Mouse (Mus musculus) heart, postnatal 4 days (tissue): Measurements from ENCODE around the gene Ube2b. TPM values are rescaled to one million over a fixed set of nuclear protein-coding genes. Genes with fewer than 3 reads are reported as not detected.

Experiments used
- DNase-seq: peaks from one replicate; pipeline ENCODE4 v3.0.0; 2021
- total RNA-seq, 2 experiments: library from RNA; stranded (reverse); gene quantifications; 2 replicates each; pipeline ENCODE4 v1.2.3; 2021

The Ube2b gene
- total RNA-seq, 2 experiments from 2014 or later: 137 to 153 TPM

- DNase-seq: no peak
Measured at GRCm38 (mm10) chr11:51935636-51936434, 64.7 kb downstream of the Ube2b start.

Other genes starting within 250 kb of the Ube2b start
- gene Sec24a, start 237.1 kb downstream of the Ube2b start, total RNA-seq: 10 to 100 TPM; 23.0 to 23.7 TPM
- gene Sar1b, start 237.1 kb downstream of the Ube2b start, total RNA-seq: 10 to 100 TPM; 93.6 to 95.8 TPM
- 1 to 10 TPM; 2.7 to 3.0 TPM for gene Jade2, start 143.1 kb downstream of the Ube2b start, total RNA-seq
- 10 to 100 TPM; 25.4 to 30.7 TPM for gene Cdkn2aipnl, start 33.1 kb downstream of the Ube2b start, total RNA-seq
- 10 to 100 TPM in 1 of 2 experiments, 1 to 10 TPM in 1; 9.1 to 11.7 TPM for gene Cdkl3, start 3.5 kb upstream of the Ube2b start, total RNA-seq
- gene Ppp2ca, start 97.9 kb upstream of the Ube2b start, total RNA-seq: 10 to 100 TPM; 86.3 to 87.2 TPM
- not detected for gene Olfr1373, start 144.8 kb upstream of the Ube2b start, total RNA-seq
- gene Olfr1371, start 213.2 kb upstream of the Ube2b start, total RNA-seq: not detected
- 100 to 1,000 TPM; 239 to 250 TPM for gene Skp1a, start 231.2 kb upstream of the Ube2b start, total RNA-seq